Mouse (Mus musculus) small intestine, adult 2 months (tissue): ENCODE results near the gene AI464131.

Experiments
- CTCF ChIP-seq: fragments of 200-500 bp; IDR thresholded peaks from 2 replicates; pipeline ENCODE4 v1.5.1; 2012; ENCODE audit warnings: low read depth, mild to moderate bottlenecking, control low read depth, inconsistent platforms, low read length, moderate library complexity, mixed read lengths; ENCODE audit not compliant: insufficient replicate concordance, insufficient read length; ENCODE audit errors: extremely low read depth
- POLR2A ChIP-seq: fragments of 200-500 bp; IDR thresholded peaks from 2 replicates; pipeline ENCODE4 v1.6.1; 2012; ENCODE audit warnings: low read depth, mild to moderate bottlenecking, control low read depth, inconsistent platforms, low read length, moderate library complexity

GRCm38 (mm10) chr4:41492951-41493350 lies 9.9 kb downstream of the AI464131 start:
- TF ChIP-seq CTCF (no peak), POLR2A (no peak)
